Mouse (Mus musculus) bone marrow, adult 2 months (tissue): Measurements from ENCODE around the gene Tnni3.

ENCODE experiments used
- CTCF ChIP-seq: fragments of 200-500 bp; IDR thresholded peaks from 2 replicates; pipeline ENCODE4 v1.5.1; 2011; ENCODE audit warnings: low read length, control low read depth; ENCODE audit not compliant: control insufficient read depth, insufficient read depth
- POLR2A ChIP-seq: fragments of 200-500 bp; IDR thresholded peaks from 2 replicates; pipeline ENCODE4 v1.6.1; 2011; ENCODE audit warnings: low read depth, mild to moderate bottlenecking, control low read depth, low read length, borderline replicate concordance; ENCODE audit not compliant: control insufficient read depth

- TF ChIP-seq POLR2A, result no peak
- no peak for TF ChIP-seq CTCF
Measured at GRCm38 (mm10) chr7:4493991-4494390, 30.0 kb downstream of the Tnni3 start.
